ENCODE assay signal across 16 mouse cellular contexts in genomic region chr4:133400098-133400497, GRCm38 (mm10). TPM values are rescaled to one million over a fixed set of nuclear protein-coding genes. Genes with fewer than 3 reads are reported as not detected.
DNase-seq lines count a peak whose midpoint lies in the region; ATAC-seq and TF ChIP-seq lines count a peak whose summit lies in the region.
"Had no signal": no experiment of that assay in that cellular context is flagged by ENCODE, and none has a peak within 500 bp of the region (broad histone marks: within the 10 kb centered on the region; RNA-seq: fewer than 3 reads in every experiment).

No protein-coding gene starts in this region.

- no peaks in the 10 kb centered on the region for H3K36me3 ChIP-seq in heart, embryonic 12.5 days
- no peaks in the 10 kb centered on the region for H3K36me3 ChIP-seq in limb, embryonic 13.5 days
- H3K36me3 ChIP-seq in limb, embryonic 10.5 days: no peaks in the 10 kb centered on the region
- no peaks in the 10 kb centered on the region for H3K36me3 ChIP-seq in stomach, postnatal 0 days (ENCODE audit: control insufficient read depth, insufficient read depth, low read length)
- no peaks in the 10 kb centered on the region for H3K36me3 ChIP-seq in midbrain, embryonic 11.5 days (ENCODE audit: control insufficient read depth, insufficient read depth, low read length)
- H3K36me3 ChIP-seq: intestine, embryonic 15.5 days had no signal

- H3K9me3 ChIP-seq in heart, embryonic 12.5 days (replicated peaks): no peaks in the 10 kb centered on the region
- no peaks in the 10 kb centered on the region for H3K9me3 ChIP-seq in limb, embryonic 13.5 days
- H3K9me3 ChIP-seq in limb, embryonic 10.5 days (replicated peaks): no peaks in the 10 kb centered on the region
- no peaks in the 10 kb centered on the region for H3K9me3 ChIP-seq in stomach, postnatal 0 days (ENCODE audit: control insufficient read depth, low read length)
- H3K9me3 ChIP-seq in midbrain, embryonic 11.5 days (ENCODE audit: control insufficient read depth, low read length): no peaks in the 10 kb centered on the region
- H3K9me3 ChIP-seq: intestine, embryonic 15.5 days had no signal

- peaks cover 76% of the 10 kb centered on the region for H3K4me1 ChIP-seq in heart, embryonic 12.5 days (replicated peaks)
- peaks cover 40% of the 10 kb centered on the region for H3K4me1 ChIP-seq in limb, embryonic 13.5 days
- H3K4me1 ChIP-seq in limb, embryonic 10.5 days: peaks cover 48% of the 10 kb centered on the region
- peaks cover 7% of the 10 kb centered on the region; the same call in 1 of the 2 replicates for H3K4me1 ChIP-seq in stomach, postnatal 0 days (replicated peaks; ENCODE audit: control insufficient read depth, insufficient read depth)
- H3K4me1 ChIP-seq in midbrain, embryonic 11.5 days (ENCODE audit: control insufficient read depth, insufficient read depth, low read length): peaks cover 14% of the 10 kb centered on the region

- intact Hi-C loops in heart, postnatal 14 days (cut with DNase I): no loop called here

- peak overlapping the region; percentile 66 for H3K27ac ChIP-seq in heart, embryonic 12.5 days (ENCODE audit: poor library complexity, severe bottlenecking)
- peak overlapping the region; percentile 65; the same call in 1 of the 2 replicates for H3K27ac ChIP-seq in limb, embryonic 13.5 days
- no peak overlapping the region for H3K27ac ChIP-seq in limb, embryonic 10.5 days
- H3K27ac ChIP-seq in stomach, postnatal 0 days (replicated peaks): peak overlapping the region; percentile 74
- H3K27ac ChIP-seq in midbrain, embryonic 11.5 days (ENCODE audit: low read depth, low read length): no peak overlapping the region
- H3K27ac ChIP-seq: intestine, embryonic 15.5 days; liver, embryonic 14.5 days had no signal

- H3K4me2 ChIP-seq in heart, embryonic 12.5 days: no peak overlapping the region
- no peak overlapping the region for H3K4me2 ChIP-seq in limb, embryonic 13.5 days (replicated peaks)
- no peak overlapping the region for H3K4me2 ChIP-seq in stomach, postnatal 0 days (replicated peaks; ENCODE audit: low read depth)
- no peak overlapping the region for H3K4me2 ChIP-seq in midbrain, embryonic 11.5 days
- H3K4me2 ChIP-seq: intestine, embryonic 15.5 days had no signal

- TF ChIP-seq EP300 in stomach, postnatal 0 days (optimal IDR thresholded peaks at IDR 0.05): no peak

- H3K9ac ChIP-seq in heart, embryonic 12.5 days: 0 out of 2 replicates have a peak overlapping the region, but pooled peaks have one; percentile 30
- peak overlapping the region; percentile 35; the same call in 1 of the 2 replicates for H3K9ac ChIP-seq in limb, embryonic 13.5 days
- no peak overlapping the region for H3K9ac ChIP-seq in stomach, postnatal 0 days (ENCODE audit: low read length)
- no peak overlapping the region for H3K9ac ChIP-seq in midbrain, embryonic 11.5 days (ENCODE audit: low read length)
- H3K9ac ChIP-seq: intestine, embryonic 15.5 days; liver, embryonic 14.5 days had no signal

- peak; percentile 35 for DNase-seq in adrenal gland, postnatal 10 days
- DNase-seq in adrenal gland, adult 8-10 months: no peak
- no peak for DNase-seq in heart, postnatal 14 days
- no peak for DNase-seq in limb, embryonic 10.5 days (ENCODE audit: low spot score)
- DNase-seq in stomach, postnatal 0 days (ENCODE audit: low spot score): no peak
- no peak for DNase-seq in midbrain, embryonic 11.5 days (ENCODE audit: low spot score, missing footprints)
- DNase-seq: adrenal gland, postnatal 36 days; kidney, postnatal 36 days; lung, postnatal 10 days; right cerebral cortex, postnatal 4 days; thymus, postnatal 14 days had no signal

- no peak for TF ChIP-seq CTCF in stomach, postnatal 0 days (IDR thresholded peaks at IDR 0.05; ENCODE audit: low read depth)

- H3K27me3 ChIP-seq in heart, embryonic 12.5 days (replicated peaks): no peaks in the 10 kb centered on the region
- no peaks in the 10 kb centered on the region for H3K27me3 ChIP-seq in limb, embryonic 13.5 days
- no peaks in the 10 kb centered on the region for H3K27me3 ChIP-seq in limb, embryonic 10.5 days (ENCODE audit: low read depth, poor library complexity, severe bottlenecking)
- no peaks in the 10 kb centered on the region for H3K27me3 ChIP-seq in stomach, postnatal 0 days (ENCODE audit: control insufficient read depth, insufficient read depth, low read length)
- H3K27me3 ChIP-seq in midbrain, embryonic 11.5 days (ENCODE audit: control insufficient read depth, insufficient read depth, low read length): no peaks in the 10 kb centered on the region
- H3K27me3 ChIP-seq: intestine, embryonic 15.5 days had no signal

- ATAC-seq in heart, embryonic 12.5 days (ENCODE audit: insufficient number of reproducible peaks, low FRiP score): no peak
- ATAC-seq in limb, embryonic 13.5 days (ENCODE audit: low FRiP score, low read depth): no peak
- ATAC-seq in stomach, postnatal 0 days (ENCODE audit: low FRiP score, low TSS enrichment): no peak
- no peak for ATAC-seq in midbrain, embryonic 11.5 days (ENCODE audit: low FRiP score)
- ATAC-seq: forebrain, embryonic 14.5 days; intestine, embryonic 15.5 days had no signal

- WGBS in heart, embryonic 12.5 days: 33% methylated on average over 7 of the region's 7 CpGs
- 28% methylated on average over 7 of the region's 7 CpGs for WGBS in limb, embryonic 13.5 days
- 31% methylated on average over 7 of the region's 7 CpGs for WGBS in limb, embryonic 10.5 days
- 62% methylated on average over 7 of the region's 7 CpGs for WGBS in stomach, postnatal 0 days
- 68% methylated on average over 7 of the region's 7 CpGs for WGBS in midbrain, embryonic 11.5 days

- no peak overlapping the region for H3K4me3 ChIP-seq in heart, embryonic 12.5 days
- H3K4me3 ChIP-seq in limb, embryonic 13.5 days: no peak overlapping the region
- no peak overlapping the region for H3K4me3 ChIP-seq in limb, embryonic 10.5 days
- no peak overlapping the region for H3K4me3 ChIP-seq in stomach, postnatal 0 days (ENCODE audit: low read depth, low read length)
- no peak overlapping the region for H3K4me3 ChIP-seq in midbrain, embryonic 11.5 days (ENCODE audit: low read depth, low read length)
- H3K4me3 ChIP-seq: intestine, embryonic 15.5 days had no signal

RNA-seq across cellular contexts. Expression of gene Slc9a1, which starts 30.6 kb away (rescaled TPM):
- total RNA-seq in adrenal gland, postnatal 10 days (2021): 10 to 100 TPM; 31.9 to 42.5 TPM
- total RNA-seq in adrenal gland, adult 8-10 months (2022): 10 to 100 TPM; 50.3 to 83.2 (median 63.5) TPM
- polyA plus RNA-seq in heart, embryonic 12.5 days (2016; fragmentation: Nextera tagmentation; extraction: Ambion mirVana): 7.3 and 8.8 TPM in 2 replicates
- total RNA-seq in heart, postnatal 14 days (2021): 10 to 100 TPM; 21.2 to 22.9 TPM
- 8.1 and 8.8 TPM in 2 replicates for polyA plus RNA-seq in limb, embryonic 13.5 days (2015; fragmentation: Nextera tagmentation; extraction: Ambion mirVana)
- 8.7 and 9.0 TPM in 2 replicates for polyA plus RNA-seq in limb, embryonic 10.5 days (2016; fragmentation: Nextera tagmentation; extraction: Ambion mirVana)
- polyA plus RNA-seq in stomach, postnatal 0 days (2015; fragmentation: Nextera tagmentation; extraction: Ambion mirVana): 6.0 and 7.1 TPM in 2 replicates
- polyA plus RNA-seq in midbrain, embryonic 11.5 days (2014; fragmentation: Nextera tagmentation; extraction: Ambion mirVana): 4.6 and 5.6 TPM in 2 replicates

RNA-seq across cellular contexts. Expression of gene Wdtc1, which starts 46.8 kb away (rescaled TPM):
- total RNA-seq in adrenal gland, postnatal 10 days (2021): 10 to 100 TPM; 46.3 to 50.1 TPM
- 10 to 100 TPM; 49.0 to 73.2 (median 60.2) TPM for total RNA-seq in adrenal gland, adult 8-10 months (2022)
- polyA plus RNA-seq in heart, embryonic 12.5 days (2016; fragmentation: Nextera tagmentation; extraction: Ambion mirVana): 16.1 and 17.9 TPM in 2 replicates
- 10 to 100 TPM; 65.7 to 70.6 TPM for total RNA-seq in heart, postnatal 14 days (2021)
- 13.3 and 14.1 TPM in 2 replicates for polyA plus RNA-seq in limb, embryonic 13.5 days (2015; fragmentation: Nextera tagmentation; extraction: Ambion mirVana)
- polyA plus RNA-seq in limb, embryonic 10.5 days (2016; fragmentation: Nextera tagmentation; extraction: Ambion mirVana): 14.3 and 15.5 TPM in 2 replicates
- 6.2 and 7.7 TPM in 2 replicates for polyA plus RNA-seq in stomach, postnatal 0 days (2015; fragmentation: Nextera tagmentation; extraction: Ambion mirVana)
- 21.0 and 22.2 TPM in 2 replicates for polyA plus RNA-seq in midbrain, embryonic 11.5 days (2014; fragmentation: Nextera tagmentation; extraction: Ambion mirVana)

Comparison
In these comparisons a context has a peak if more than half of its experiments do, and no peak if none do; other contexts are left out.
1. H3K27ac ChIP-seq: peak in heart, embryonic 12.5 days (single experiment), limb, embryonic 13.5 days (single experiment) and stomach, postnatal 0 days (single experiment); none in limb, embryonic 10.5 days (single experiment) and midbrain, embryonic 11.5 days (single experiment).
2. H3K9ac ChIP-seq: peak in heart, embryonic 12.5 days (single experiment) and limb, embryonic 13.5 days (single experiment); none in stomach, postnatal 0 days (single experiment) and midbrain, embryonic 11.5 days (single experiment).